Mouse (Mus musculus) CD4-positive, CD25-positive, alpha-beta regulatory T cell (primary cell): ENCODE measurements around the gene Gstp2. TPM values are rescaled to one million over a fixed set of nuclear protein-coding genes. Genes with fewer than 3 reads are reported as not detected.

Experiments
- polyA plus RNA-seq: library from polyadenylated mRNA; unstranded; fragments of 100-300 nt; shearing (Covaris generic); gene quantifications from one replicate; pipeline ENCODE4 v1.2.1, GENCODE M21; 2017

Gene Gstp2
- polyA plus RNA-seq = 2.0 TPM

DNA sequence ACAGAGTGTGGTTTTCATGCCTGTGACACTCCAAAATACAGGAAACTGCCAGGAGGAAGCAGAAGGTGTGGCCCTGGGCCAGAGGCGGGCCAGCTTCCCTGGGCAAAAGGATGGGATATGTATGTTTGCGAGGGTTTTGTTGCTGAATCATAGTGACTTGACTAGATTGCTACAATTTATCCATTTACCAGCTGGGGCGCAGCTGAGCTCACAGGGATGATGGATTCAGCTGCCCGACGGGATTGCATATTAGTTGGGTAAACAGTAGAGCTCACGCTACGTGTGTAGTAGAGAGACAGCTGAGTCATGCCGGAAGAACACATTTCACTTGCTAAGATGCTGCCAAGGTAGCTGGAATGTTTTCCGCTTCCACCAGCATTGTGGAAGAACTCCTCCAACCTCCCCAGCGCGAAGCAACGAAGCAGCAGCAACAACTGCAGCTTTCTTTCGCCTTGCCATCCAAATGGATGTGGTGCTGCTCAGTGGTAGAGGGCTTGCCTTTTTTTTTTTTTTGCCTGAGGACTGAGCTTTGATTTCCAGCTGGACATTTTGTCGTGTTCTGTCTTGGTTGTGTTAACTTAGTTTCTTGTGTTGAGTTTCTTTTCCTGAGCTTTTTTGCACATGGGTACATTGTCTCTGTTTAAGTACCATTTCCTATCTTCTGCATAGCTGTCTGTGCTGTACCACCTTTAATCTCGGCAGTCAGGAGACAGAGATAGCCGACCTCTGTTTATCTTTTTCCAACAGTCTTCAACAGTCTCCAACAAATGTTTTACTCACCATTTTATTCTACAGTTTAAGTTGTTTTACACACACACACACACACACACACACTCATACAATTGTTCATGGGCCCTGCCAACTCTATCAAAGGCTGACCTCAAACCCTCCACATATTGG, at the start of gene Gstp2:
Gene Gstp2 (minus strand): TSS at position 58 of the 900 bp plus-strand sequence.

DNA sequence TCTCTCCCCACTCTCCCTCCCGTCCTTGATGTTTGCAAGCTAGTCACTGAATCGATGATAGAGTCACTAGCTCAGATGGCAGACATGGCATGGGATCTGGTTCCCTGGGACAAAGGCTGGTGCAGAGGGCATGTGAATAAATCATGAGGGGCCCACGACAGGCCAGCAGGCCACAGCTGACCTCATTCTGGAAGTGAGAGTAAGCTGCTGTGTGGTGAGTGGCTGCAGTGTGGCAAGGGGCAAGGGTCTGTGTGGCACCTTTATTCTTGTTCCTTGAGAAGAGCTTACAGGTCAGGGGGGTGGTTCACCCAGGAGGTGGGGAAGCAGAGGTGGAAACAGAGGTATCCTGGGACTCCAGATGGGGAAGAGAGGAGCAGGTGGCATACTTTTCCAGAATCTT, 35.6 kb upstream of the Gstp2 start, which contains the start of gene Cabp2:
Gene Cabp2 (plus strand): TSS at position 185 of the 400 bp plus-strand sequence.

DNA sequence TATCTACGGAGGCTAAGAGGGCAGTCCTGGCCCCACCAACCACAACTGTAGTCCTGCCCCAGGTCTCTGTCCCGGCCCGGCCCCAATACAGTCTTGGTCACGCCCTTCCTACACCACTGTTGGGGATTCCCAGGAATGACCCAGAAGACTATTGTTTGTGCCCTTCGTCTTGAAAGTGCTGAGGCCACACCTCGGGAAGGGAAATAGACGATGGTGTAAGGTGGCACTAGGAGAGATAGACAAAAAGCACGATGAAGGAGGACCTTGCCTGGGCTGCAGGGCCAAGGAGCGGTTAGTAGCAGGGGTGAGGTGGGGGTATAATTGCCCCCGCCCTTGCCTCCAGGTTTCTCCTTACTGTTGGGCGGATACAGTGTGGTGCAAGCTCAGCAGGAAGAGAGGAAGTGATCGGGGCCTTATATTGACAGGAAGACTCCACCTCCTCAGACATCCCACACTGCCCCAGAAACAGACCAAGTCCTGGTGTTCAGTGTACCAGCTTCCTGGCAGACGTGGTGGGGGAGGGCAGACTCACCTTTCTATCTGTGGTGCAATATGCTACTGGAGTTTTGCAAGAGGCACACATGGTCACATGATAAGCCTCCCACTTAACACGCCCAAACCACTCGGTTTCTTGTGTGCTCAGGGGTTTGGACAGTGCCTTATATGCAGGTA, 13.4 kb upstream of the Gstp2 start, which contains the start of gene Gstp3:
Gene Gstp3 (minus strand): TSS at position 501 of the 672 bp plus-strand sequence.

DNA sequence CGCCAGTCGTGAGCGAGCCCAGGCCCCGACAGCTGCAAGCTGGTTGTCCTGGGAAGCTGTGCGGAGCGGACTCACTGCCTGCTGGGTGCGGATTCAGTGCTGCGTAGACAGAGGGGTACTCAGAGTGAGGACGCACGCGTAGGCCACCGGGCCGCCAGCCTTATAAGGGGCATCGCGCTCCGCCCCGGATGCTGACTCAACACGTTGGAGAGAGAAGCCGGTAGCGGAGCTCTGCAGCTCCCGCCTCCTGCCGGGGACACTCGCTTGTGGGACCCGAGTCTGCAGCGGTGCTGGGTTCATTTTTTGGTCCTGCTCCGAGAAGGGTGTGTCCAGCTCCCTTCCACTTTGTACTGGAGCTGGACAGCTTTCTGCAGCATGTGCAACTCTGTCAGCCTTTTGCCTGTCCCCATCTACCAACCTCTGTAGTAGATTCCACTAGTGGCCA, 8.0 kb downstream of the Gstp2 start, which contains the start of gene Gstp1:
Gene Gstp1 (minus strand): TSS at position 198 of the 445 bp plus-strand sequence.

DNA sequence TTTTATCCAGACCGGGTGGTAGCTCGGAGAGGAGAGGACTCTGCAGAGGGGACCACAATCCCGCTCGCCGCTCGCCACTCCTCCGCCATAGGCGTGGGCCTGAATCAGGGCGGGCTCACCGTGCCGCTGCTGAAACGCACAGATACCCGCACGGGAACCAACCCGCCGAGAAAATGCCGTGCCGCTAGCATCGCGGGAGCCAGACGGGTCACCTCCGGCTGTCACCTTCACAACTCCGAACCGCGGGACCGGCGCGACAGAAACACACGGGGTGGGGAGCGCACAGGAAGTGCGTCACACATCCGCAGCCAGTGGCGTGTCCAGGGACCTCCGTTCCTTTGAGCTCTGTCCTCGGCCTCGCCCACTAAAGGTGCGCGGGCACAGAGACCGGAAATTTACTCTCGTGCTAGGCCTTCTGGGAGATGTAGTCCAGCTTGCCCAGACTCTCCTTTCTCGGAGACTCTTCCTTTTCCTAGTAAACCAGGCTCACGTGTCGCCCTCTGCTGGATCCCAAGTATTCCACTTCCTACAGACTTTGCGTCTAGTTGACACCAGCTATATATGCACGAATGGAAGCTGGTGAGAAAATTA, 33.3 kb downstream of the Gstp2 start, which contains the start of gene Ndufv1:
Gene Ndufv1 (minus strand): TSS at position 375 of the 591 bp plus-strand sequence.

DNA sequence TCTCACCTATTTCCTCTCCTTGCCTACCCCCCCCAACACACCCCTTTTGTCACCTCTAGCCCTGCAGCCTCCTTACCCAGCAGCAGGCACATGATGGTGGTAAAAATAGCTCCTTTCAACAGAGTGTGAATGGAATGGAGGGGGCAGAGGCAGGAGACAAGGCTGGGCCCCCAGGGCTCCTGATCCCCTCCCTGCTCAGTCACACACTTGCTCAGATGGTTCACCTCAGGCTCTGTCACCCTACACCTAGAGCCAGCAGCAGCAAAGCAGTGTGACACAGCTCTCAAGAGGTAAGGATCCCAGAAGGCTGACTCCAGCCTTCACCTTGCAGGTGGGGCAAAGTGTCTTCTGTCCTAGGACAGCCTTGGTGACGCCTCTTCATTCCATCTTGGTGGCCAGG, 42.7 kb downstream of the Gstp2 start, which contains the start of gene Doc2g:
Gene Doc2g (plus strand): TSS at position 202 of the 400 bp plus-strand sequence.

DNA sequence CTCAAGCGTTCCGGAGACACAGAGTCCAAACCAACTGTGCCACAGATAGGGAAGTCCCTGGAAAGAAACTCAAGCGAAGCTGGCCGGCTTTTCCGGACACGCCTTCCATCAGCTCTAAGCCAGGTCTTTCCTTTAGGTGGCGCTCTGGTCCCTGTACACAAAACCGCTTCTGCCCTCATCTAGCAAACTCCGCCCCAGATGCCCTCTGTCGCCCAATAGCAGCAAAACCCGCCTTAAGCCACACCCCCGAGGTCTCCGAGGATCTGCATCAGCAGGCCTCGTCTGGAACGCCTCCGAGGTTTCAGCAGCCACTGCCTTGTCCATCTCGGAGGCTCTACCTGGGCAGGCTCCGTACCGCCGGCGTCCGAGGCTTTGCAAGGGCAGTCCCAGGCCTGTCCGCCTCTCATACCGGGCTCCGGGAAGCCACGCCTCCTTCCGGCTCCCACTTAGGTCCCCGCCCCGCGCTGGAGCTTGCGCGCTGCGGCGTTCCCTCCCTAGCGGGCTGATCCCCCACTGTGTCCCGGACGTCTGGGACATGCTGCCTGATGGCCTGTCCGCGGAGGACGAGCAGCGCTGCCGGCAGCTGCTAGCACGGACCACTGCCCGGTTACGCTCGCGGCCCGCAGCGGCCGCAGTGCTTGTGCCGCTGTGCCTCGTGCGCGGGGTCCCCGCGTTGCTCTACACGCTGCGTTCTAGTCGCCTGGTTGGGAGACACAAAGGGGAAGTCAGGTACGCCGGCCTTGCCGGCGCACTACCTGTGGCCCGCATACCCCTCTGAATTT, 45.5 kb downstream of the Gstp2 start, which contains the start of the genes Nudt8 and Gm49405:
Gene Nudt8 (plus strand): TSS at position 462 of the 782 bp plus-strand sequence.
Gene Gm49405 (plus strand): TSS at position 508 of the 782 bp plus-strand sequence.

DNA sequence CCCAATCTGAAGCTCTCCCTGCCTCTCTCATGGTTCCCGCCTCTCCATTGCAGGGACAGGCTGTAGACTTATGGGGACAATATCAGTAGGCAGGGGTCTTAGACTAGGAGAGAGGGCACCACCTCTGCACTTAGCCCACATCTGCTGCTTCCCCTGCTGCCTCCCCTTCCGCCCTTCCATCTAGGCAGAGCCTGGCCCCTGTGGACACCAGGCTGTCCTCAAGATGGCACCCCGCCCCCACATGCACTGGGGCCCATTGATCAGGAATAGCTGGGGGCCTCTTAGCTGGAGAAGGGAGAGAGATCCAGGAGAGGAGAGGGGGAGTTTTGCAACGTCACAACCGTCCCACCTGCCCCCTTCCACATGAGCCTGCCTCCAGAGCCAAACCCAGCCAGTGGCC, 53.4 kb downstream of the Gstp2 start, which contains the start of gene Tbx10:
Gene Tbx10 (plus strand): TSS at position 337 of the 400 bp plus-strand sequence.

Other genes with a start within 250 kb of the Gstp2 start
- 16.3 TPM for gene Chka, start 194.2 kb downstream of the Gstp2 start, polyA plus RNA-seq
- 74.4 TPM for gene Tcirg1, start 138.9 kb downstream of the Gstp2 start, polyA plus RNA-seq
- gene Ndufs8, start 133.2 kb downstream of the Gstp2 start, polyA plus RNA-seq = 187 TPM
- gene Aldh3b1, start 116.2 kb downstream of the Gstp2 start, polyA plus RNA-seq = 0.23 TPM
- gene Unc93b1, start 110.8 kb downstream of the Gstp2 start, polyA plus RNA-seq = 37.5 TPM
- not detected for gene Aldh3b3, start 87.4 kb downstream of the Gstp2 start, polyA plus RNA-seq
- gene Aldh3b2, start 73.7 kb downstream of the Gstp2 start, polyA plus RNA-seq = not detected
- gene Acy3, start 59.5 kb downstream of the Gstp2 start, polyA plus RNA-seq = 0.60 TPM
- not detected for gene Tbx10, start 53.3 kb downstream of the Gstp2 start, polyA plus RNA-seq
- 17.6 TPM for gene Nudt8, start 45.4 kb downstream of the Gstp2 start, polyA plus RNA-seq
- 2.0 TPM for gene Gm49405, start 45.4 kb downstream of the Gstp2 start, polyA plus RNA-seq
- 3.5 TPM for gene Doc2g, start 42.7 kb downstream of the Gstp2 start, polyA plus RNA-seq
- gene Ndufv1, start 33.2 kb downstream of the Gstp2 start, polyA plus RNA-seq = 164 TPM
- 512 TPM for gene Gstp1, start 8.0 kb downstream of the Gstp2 start, polyA plus RNA-seq
- gene Gstp3, start 13.5 kb upstream of the Gstp2 start, polyA plus RNA-seq = 96.6 TPM
- not detected for gene Cabp2, start 35.6 kb upstream of the Gstp2 start, polyA plus RNA-seq
- gene Cdk2ap2, start 51.2 kb upstream of the Gstp2 start, polyA plus RNA-seq = 799 TPM
- gene Pitpnm1, start 54.0 kb upstream of the Gstp2 start, polyA plus RNA-seq = 330 TPM
- 195 TPM for gene Aip, start 79.8 kb upstream of the Gstp2 start, polyA plus RNA-seq
- gene Gpr152, start 93.8 kb upstream of the Gstp2 start, polyA plus RNA-seq = not detected
- gene Cabp4, start 98.0 kb upstream of the Gstp2 start, polyA plus RNA-seq = 0.41 TPM
- gene Coro1b, start 102.6 kb upstream of the Gstp2 start, polyA plus RNA-seq = 394 TPM
- gene Ptprcap, start 107.6 kb upstream of the Gstp2 start, polyA plus RNA-seq = 1,480 TPM
- gene Rps6kb2, start 117.3 kb upstream of the Gstp2 start, polyA plus RNA-seq = 49.1 TPM
- 36.9 TPM for gene Carns1, start 129.5 kb upstream of the Gstp2 start, polyA plus RNA-seq
- 782 TPM for gene Tbc1d10c, start 145.3 kb upstream of the Gstp2 start, polyA plus RNA-seq
- 1,094 TPM for gene Ppp1ca, start 146.0 kb upstream of the Gstp2 start, polyA plus RNA-seq
- gene Rad9a, start 155.6 kb upstream of the Gstp2 start, polyA plus RNA-seq = 80.3 TPM
- gene Clcf1, start 168.2 kb upstream of the Gstp2 start, polyA plus RNA-seq = 38.4 TPM
- 0.61 TPM for gene AC109138.7, start 168.3 kb upstream of the Gstp2 start, polyA plus RNA-seq
- 113 TPM for gene Pold4, start 185.9 kb upstream of the Gstp2 start, polyA plus RNA-seq
- 0.73 TPM for gene Ssh3, start 223.2 kb upstream of the Gstp2 start, polyA plus RNA-seq
- 7.3 TPM for gene Ankrd13d, start 237.1 kb upstream of the Gstp2 start, polyA plus RNA-seq